Mouse (Mus musculus) gastrocnemius, postnatal 10 days (tissue): ENCODE measurements around the gene Hsf3. TPM values are rescaled to one million over a fixed set of nuclear protein-coding genes. Genes with fewer than 3 reads are reported as not detected.
"Not testable (repeated sequence)": the region's sequence is repeated elsewhere in the genome, so short reads cannot be mapped to it uniquely, and the experiment has no call there.

Experiments used
- DNase-seq: peaks from one replicate; pipeline ENCODE4 v3.0.0; 2021; ENCODE audit warnings: mixed read lengths
- long read RNA-seq, 2 experiments: library from polyadenylated mRNA; stranded (forward); transcript quantifications; one replicate each; pipeline ENCODE4 v2.0.0; 2021
- total RNA-seq, 2 experiments: library from RNA; stranded (reverse); gene quantifications; 2 replicates each; pipeline ENCODE4 v1.2.3; 2021

The Hsf3 gene
- total RNA-seq, result under 1 TPM in 1 of 2 experiments, not detected in 1; 0.09 TPM
- long read RNA-seq, experiment 1, result 0 reads
- long read RNA-seq, experiment 2, result 0 reads

DNA sequence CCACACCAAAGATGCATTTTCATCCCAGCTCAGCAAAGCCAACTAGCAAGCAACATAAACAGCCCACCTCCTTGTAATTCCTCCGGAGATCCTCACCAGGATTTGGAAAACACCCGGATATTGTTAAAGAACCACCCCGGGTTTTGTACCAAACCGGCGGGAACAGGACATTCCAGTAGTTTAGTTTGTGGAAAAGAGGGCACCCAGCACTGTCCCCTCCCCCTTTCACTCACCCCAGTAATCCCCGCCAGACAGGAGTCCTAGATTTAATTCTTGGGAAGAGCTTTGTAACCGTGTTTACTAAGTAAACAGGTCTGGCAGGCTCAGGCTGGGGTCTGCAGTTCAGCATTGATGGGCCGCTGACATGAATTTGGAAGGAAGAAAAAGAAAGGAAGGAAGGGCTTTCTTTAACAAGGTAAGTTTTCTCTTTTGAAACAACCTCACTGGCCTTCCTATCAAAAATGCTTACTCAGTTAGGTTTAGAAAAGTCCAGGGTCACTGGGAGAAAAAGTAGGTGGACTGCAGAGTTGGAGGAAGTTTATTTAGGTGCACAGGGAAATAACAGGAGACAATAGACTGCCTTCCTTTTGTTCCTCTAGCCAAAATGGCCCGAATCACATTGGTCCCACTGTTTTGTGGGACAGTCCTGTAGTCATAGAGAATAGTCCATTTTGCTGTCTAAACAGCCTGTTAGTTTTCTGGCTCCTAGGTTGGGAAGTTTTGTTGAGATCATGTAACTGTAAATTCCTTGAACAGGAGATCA is at the start of gene Hsf3:
Gene Hsf3, minus strand, starts transcription at position 94 of the 763 bp plus-strand sequence.
- DNase-seq, result no peak

DNA sequence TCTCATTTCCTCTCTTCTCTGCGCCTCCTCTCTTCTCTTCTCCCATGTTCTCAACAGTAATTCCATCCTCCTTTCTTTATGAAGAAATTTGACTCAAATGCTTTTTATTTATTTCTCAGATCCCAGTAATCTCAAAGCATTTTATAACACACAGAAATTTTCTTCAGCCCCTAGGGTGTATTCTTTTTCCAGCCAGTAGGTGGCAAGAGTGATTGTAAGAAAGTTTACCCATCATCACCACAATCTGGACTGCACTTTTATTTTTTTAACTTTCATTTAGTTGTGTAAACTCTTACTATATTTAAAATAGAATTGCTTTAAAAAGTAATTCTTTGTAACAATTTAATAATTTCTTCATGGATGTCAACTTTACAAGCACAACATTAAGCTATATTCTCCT is 45.5 kb upstream of the Hsf3 start:
- no peak for DNase-seq

DNA sequence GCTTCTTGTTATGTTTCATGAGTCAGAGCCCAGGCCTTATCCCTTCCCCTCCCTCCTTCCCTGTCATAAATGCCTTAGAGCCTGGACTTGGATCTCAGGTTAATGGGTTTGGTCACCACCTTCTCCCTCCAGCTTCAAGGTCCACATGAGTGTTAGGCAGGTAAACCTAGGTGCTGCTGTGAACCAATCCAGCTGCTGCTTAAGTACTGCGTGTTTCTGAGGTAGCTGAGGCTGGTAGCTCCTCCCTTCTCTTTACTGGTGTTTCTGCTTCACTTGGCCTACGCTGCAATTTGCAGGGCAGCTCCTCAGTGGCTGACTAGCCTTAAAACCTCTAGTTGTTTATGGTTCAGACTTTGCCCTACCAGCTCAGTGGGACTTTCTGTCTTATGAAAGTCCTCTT is 945 bp downstream of the Hsf3 start, which contains the start of gene Heph:
Gene Heph, plus strand, starts transcription at position 211 of the 400 bp plus-strand sequence.
- DNase-seq, result no peak

DNA sequence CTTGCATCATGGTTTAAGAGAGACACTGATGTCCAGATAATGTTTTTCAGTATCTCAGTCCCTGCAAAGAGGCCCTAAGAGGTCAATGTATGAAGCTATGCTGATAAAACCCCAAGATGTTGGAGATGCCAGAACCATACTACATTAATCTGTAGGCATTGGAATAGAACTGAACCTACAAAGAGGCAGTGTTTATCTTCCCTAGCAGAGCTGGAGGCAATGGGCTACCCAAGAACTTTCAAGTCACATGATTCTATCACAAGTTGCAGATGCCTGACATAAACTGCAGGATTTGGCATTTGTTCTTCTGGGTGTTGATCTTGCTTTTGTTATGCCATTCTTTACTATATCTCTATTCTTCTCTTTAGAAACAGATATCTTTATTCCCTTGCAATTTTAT is 36.7 kb downstream of the Hsf3 start:
- no peak for DNase-seq

DNA sequence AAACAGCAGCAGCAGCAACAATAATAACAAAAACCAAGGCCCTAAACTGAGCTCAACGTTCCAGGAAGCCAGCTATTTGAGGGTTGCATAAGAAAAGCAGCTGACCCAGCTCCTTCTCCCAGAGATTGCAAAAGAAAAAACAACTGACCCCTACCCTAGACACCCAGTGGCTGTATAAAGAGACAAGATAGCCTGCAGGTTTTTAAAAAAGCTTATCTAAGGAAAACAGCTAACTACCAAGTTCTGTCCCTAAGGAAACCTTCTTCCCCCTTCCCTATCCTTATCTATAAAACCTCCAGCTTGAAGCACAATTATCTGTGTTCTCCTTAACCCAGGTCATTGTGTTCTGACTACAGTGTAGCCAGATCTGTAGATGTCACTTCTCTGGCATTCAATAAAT is 38.4 kb downstream of the Hsf3 start:
- no peak for DNase-seq

DNA sequence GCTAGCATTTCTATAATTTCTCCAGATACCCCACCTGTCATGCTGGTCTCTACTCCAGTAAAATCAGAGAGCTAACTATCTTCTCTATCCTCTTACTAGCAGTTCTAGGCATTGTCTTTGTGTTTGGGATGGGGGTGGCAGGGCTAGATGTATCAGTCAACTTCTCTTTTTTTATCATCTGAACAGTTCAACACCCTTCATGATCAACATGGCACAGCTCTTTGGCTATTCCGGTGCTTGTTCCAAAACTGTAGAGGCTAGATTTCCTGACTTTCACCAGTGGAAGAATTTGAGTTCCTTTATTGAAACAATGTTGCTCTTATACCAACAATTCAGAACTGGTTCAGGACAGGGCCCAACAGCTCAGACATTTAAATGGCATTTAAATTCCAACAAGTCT is 39.1 kb downstream of the Hsf3 start:
- no peak for DNase-seq

DNA sequence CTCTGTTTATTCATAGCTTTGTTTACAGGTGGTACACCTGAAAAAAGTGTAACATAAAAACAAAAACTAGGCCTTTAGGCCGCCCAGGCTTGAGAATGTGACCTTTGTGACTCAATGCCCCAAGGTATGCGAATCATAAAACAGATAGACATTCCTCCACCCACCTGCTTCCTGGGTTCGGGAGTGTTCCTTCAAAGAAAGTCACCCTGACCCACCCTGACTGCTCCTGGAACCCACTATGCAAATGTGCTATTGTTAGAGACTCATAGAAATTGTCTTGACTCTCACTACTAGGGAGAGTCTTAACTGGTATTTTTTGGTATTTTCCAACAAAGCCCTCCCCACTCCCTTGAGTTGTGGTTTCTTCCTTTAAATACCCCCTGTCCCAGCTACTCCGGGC is 40.7 kb downstream of the Hsf3 start:
- DNase-seq, result not testable (repeated sequence)

DNA sequence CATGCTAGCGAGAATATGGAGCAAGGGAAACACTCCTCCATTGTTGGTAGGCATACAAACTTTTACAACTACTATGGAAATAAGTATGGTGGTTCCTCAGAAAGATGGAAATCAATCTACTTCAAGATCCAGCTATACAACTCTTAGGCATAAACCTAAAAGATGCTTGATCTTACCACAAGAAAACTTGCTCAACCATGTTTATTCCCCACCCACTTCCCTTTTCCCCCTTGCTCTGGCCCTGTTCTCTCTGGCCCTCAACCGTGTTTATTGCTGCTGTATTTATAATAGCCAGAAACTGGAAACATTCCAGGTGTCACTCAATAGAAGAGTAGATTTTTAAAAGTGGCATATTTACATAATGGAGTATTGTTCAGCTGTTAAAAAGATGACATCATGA is 117.0 kb downstream of the Hsf3 start:
- no peak for DNase-seq

DNA sequence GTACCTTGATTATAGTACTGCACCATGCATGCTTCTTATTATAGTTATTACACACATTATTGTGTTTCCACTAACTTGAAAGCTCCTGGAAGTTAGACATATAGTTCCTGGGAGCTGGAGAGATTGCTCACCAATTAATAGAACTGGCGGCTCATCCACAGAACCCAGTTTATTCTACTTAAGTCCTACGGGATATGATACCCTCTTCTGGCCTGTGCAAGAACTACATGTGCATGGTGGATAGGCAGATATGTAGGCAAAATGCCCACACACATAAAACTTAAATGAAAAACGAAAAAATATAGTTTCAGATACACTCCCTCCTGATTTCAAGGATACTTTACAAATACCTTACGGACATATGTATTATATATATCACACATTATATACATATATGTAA is 126.3 kb downstream of the Hsf3 start:
- no peak for DNase-seq

DNA sequence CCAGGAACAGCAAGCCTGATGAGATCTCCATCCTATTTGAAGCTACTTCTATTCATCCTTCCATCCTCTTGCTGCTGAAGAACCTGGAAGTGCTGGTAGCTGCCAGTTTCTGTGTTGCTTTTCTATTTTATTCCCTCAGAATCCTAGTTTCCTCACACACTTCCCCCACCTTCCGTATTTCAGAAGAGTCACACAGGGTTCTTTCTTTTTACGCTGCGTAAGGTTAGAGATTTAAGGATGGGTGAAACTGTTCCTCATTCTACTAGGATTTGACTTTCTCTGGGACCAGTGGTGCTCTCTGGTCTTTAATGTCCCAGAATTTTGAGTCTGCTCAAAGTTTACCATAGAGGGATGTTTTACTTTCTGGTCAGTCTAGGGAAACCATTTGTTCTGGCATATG is 162.8 kb downstream of the Hsf3 start, which contains the start of gene Vsig4:
Gene Vsig4, minus strand, starts transcription at position 101 of the 400 bp plus-strand sequence.
- DNase-seq, result no peak

DNA sequence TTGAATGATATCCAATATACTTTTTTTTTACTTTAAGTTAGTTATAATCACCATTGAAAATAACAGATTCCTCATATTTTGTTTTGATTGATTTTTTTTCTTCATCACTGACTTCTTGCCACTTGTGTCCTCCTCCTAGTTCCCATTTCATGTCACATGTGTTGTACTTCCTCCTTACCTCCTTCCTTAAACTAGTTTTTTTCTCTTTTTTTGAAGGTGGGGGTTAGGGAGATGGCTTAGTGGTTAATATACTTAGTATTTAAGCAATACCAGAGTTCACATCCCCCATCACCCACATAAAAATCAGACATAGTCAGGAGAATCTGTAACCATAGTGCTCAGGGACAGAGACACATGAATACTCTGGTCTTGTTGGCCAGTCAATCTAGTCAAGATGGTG is 199.6 kb downstream of the Hsf3 start:
- no peak for DNase-seq

Other genes starting within 250 kb of the Hsf3 start
- not detected for gene Vsig4, start 162.9 kb downstream of the Hsf3 start, total RNA-seq
- 1 to 10 TPM; 3.7 to 5.2 TPM for gene Heph, start 935 bp downstream of the Hsf3 start, total RNA-seq